Mouse (Mus musculus) lung, adult 2 months (tissue): Measurements from ENCODE around the gene Cops7b. TPM values are rescaled to one million over a fixed set of nuclear protein-coding genes. Genes with fewer than 3 reads are reported as not detected.
A peak's percentile ranks its signal among the peaks of the same experiment; 100 is the strongest.

ENCODE experiments used
- DNase-seq: peaks from one replicate; pipeline ENCODE4 v3.0.0; 2022
- H3K4me1 ChIP-seq: fragments of 200-500 bp; 2 replicates; pipeline ENCODE4 v1.6.1; 2011; ENCODE audit warnings: low read length; ENCODE audit not compliant: control insufficient read depth, insufficient read depth
- H3K4me3 ChIP-seq: fragments of 200-500 bp; replicated peaks from 2 replicates; pipeline ENCODE3; 2011; ENCODE audit warnings: low read depth, mild to moderate bottlenecking, control low read depth, low read length; ENCODE audit errors: extremely low read depth
- CTCF ChIP-seq: fragments of 200-500 bp; IDR thresholded peaks from 2 replicates; pipeline ENCODE4 v1.5.1; 2011; ENCODE audit warnings: mild to moderate bottlenecking, low read length, control low read depth; ENCODE audit not compliant: insufficient read depth
- POLR2A ChIP-seq: fragments of 200-500 bp; IDR thresholded peaks from 2 replicates; pipeline ENCODE4 v1.6.1; 2011; ENCODE audit warnings: low read depth, mild to moderate bottlenecking, control low read depth, low read length, borderline replicate concordance; ENCODE audit errors: extremely low read depth
- WGBS: fragments of 180-500 bp; shearing (Covaris S2); methylation state at CpG from one replicate; pipeline ENCODE4 v1.1.7; 2018; 5-methylcytosine and 5-hydroxymethylcytosine counted together
- polyA plus RNA-seq: library from polyadenylated mRNA; depleted of rRNA; stranded (reverse); fragments of >200 nt; gene quantifications from 2 replicates; pipeline ENCODE4 v1.2.3, GENCODE M21; 2012

The Cops7b gene
- polyA plus RNA-seq, 1 experiment = 30.2 TPM

DNA sequence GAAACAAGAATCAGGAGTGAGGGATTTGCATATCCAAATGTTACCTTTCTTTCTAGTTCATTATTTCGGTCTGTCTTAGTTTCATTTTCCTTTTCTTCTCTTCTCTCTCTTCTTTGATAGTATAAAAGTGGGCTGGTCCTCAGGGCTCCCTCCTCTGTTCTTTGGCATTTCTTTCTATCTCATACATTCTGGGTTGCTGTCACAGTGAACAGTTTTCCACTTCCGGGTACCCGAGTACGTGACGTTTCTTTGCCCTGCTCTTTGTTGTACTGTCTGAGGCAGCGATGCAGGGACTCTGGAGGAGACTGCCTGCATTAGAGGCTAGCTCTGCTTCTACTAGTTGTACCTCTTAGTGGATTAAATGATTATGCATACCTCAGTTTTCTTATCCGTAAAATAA lies 11.8 kb downstream of the Cops7b start:
- TF ChIP-seq CTCF = no peak
- no peak for TF ChIP-seq POLR2A
- Histone ChIP-seq H3K4me1 (peaks cover 3% of the 10 kb centered on the region; the same call in 1 of the 2 replicates), H3K4me3 (no peak overlapping the region)
- WGBS = 81% methylated on average over 7 of the region's 7 CpGs
- no peak for DNase-seq

GRCm38 (mm10) chr1:86595315-86595714 lies 12.6 kb downstream of the Cops7b start:
- DNase-seq = peak; percentile 46
- WGBS = 66% methylated on average over 6 of the region's 6 CpGs
- TF ChIP-seq CTCF (no peak), POLR2A (no peak)

DNA sequence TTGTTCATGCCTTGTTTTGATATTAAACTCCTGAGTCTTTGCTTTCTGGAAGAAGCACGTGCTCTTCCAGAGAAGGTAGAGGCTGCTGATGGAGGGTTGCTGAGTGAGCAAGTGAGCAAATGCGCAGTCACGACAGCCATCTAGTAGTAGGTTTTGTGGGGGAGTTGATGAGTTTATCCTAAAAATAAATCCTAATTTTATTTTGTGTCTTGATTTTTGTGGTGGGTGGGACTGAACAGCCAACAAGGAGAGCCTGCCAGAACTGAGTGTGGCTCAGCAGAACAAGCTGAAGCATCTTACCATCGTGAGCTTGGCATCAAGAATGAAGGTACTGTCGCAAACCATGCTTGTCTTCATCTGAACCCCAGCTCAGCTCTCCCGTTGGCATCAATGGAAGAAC lies 13.8 kb downstream of the Cops7b start:
- H3K4me1 ChIP-seq = peaks cover 3% of the 10 kb centered on the region; the same call in 1 of the 2 replicates
- WGBS = 90% methylated on average over 6 of the region's 6 CpGs
- TF ChIP-seq POLR2A (no peak), CTCF (no peak)
- no peak overlapping the region for H3K4me3 ChIP-seq
- DNase-seq = no peak

More at GRCm38 (mm10) chr1:86595315-86595714, 12.6 kb downstream of the Cops7b start:
- Histone ChIP-seq H3K4me1 (peaks cover 3% of the 10 kb centered on the region; the same call in 1 of the 2 replicates), H3K4me3 (no peak overlapping the region)

DNA sequence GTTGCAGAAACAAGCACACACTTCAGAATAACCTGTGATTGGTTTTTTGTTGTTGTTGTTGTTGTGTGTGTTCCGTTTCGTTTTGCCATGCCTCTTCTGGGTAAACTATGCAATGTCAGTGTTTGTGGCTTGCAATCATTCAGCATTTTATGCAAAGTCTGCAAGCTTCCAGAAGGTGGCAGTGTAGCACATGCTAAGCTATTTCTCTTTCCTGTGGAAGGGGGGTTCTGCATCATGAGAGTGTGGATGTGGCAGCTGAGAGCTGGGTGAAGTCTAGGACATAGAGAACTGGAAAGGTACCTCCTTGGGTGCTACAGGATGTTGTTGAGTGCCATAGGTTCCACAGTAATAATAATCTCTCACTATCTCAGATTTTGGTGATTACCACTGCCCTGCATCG lies 15.8 kb downstream of the Cops7b start:
- 71% methylated on average over 3 of the region's 3 CpGs for WGBS
- TF ChIP-seq CTCF (no peak), POLR2A (no peak)
- Histone ChIP-seq H3K4me1 (peaks cover 3% of the 10 kb centered on the region; the same call in 1 of the 2 replicates), H3K4me3 (no peak overlapping the region)
- no peak for DNase-seq

DNA sequence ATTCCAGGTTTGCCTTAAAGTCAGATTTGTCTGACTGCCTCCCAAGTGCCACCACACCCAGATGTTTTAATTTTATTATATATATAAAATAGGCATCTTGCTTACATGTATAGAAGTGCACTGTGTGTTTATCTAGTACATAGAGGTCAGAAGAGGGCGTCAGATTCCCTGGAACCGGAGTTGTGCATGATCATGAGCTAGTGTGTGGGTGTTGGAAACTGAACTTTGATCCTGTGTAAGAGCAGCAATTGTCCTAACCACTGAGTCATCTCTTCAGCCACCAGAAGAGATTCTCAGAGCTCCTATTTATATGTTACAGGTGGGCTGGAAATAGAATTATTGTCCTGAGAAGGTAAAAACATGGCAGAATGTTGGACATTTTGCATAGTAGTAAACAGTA lies 17.4 kb downstream of the Cops7b start:
- 76% methylated on average over 2 of the region's 2 CpGs for WGBS
- Histone ChIP-seq H3K4me1 (peaks cover 3% of the 10 kb centered on the region; the same call in 1 of the 2 replicates), H3K4me3 (no peak overlapping the region)
- DNase-seq = no peak
- TF ChIP-seq CTCF (no peak), POLR2A (no peak)

DNA sequence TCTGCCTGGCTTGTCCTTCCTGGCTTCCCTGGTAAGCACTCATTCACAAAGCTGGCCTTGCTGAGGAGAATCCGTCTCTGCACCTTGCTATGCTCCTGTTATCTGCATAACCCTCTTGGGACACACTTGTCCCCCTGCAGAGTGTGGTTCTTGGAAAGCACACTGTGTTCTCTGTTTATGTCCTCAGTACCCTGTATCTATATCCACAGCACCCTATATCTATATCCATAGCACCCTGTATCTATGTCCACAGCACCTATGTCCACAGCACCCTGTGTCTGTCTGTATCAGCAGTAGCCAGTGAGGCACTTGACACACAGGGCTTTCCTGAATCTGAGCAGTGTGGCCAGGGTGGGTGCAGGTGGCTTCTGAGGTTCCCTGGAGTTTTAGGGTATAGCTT lies 28.2 kb downstream of the Cops7b start:
- WGBS = 86% methylated on average over 1 of the region's 1 CpGs
- no peak for DNase-seq
- Histone ChIP-seq H3K4me1 (no peaks in the 10 kb centered on the region), H3K4me3 (no peak overlapping the region)
- TF ChIP-seq POLR2A (no peak), CTCF (no peak)

DNA sequence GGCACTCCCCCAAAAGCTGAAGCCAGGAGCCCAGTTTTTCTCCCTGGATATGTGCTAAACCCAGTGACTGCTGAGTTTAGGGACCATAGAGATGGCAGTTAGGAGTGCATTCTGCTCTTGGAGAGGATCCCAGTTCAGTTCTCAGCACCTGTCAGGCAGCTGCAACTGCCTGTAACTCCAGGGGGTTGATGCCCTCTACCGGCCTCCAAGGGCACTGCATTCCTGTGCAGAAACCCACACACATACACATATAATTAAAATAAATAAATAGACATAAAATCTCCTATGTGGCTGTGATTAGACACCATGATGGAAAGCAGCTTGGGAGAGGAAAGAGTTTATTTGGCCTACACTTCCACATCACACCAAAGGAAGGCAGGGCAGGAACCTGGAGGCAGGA lies 29.4 kb downstream of the Cops7b start:
- no peak for DNase-seq
- TF ChIP-seq POLR2A = no peak
- TF ChIP-seq CTCF = no peak
- no peaks in the 10 kb centered on the region for H3K4me1 ChIP-seq
- 61% methylated on average over 1 of the region's 1 CpGs for WGBS
- H3K4me3 ChIP-seq = no peak overlapping the region

DNA sequence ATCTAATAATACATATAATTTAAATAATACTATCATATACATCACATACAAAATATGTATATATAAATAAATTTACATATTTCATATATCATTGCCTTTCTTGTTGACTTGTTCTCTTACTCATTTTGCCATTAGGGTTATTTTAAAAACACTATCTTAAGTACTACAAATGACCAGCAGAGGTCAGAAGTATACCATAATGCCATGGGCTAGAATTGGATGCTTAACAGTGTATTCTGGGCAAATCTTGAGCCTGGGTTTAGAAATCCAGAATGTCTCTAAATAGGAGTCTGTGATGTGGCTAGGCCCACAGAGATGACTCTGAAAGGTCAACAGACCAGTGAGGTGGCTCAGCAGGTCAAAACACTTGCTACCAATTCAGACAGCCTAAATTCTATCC lies 31.6 kb downstream of the Cops7b start:
- H3K4me1 ChIP-seq = no peaks in the 10 kb centered on the region
- no peak for DNase-seq
- TF ChIP-seq POLR2A (no peak), CTCF (peak; percentile 14; the same call in 1 of the 2 replicates)
- H3K4me3 ChIP-seq = no peak overlapping the region

DNA sequence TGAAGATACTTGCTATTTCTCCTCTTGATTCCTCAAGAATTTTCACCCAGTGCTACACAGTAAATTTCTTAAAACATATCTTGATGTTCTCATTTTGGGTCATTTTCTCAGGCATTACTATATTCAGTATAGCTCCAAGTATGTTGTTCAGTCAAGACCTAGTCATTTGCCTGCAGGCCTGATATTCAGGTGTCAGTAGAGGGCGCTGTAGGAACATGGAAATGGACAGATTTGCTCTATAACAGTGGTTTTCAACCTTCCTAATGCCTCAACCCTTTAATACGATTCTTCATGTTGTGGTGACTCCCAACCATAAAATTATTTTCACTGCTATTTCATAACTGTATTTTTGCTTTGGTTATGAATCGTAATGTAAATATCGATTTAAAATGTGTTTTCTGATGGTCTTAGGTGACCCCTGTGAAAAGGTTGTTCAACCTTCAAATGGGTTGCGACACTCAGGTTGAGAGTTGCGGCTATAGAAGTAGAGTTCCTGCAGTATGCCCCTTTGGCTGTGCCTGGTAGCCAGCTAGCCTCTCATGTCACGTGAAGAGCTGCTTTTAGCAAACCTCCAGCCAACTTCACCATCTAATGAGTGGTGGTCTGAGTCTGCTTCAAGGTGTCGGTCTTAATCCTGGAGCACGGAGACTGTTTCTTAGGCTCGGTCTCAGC lies 35.9 kb downstream of the Cops7b start:
- Histone ChIP-seq H3K4me1 (peaks cover 2% of the 10 kb centered on the region; the same call in 1 of the 2 replicates), H3K4me3 (no peak overlapping the region)
- 59% methylated on average over 10 of the region's 10 CpGs for WGBS
- DNase-seq = peak; percentile 13
- peak; percentile 48; the same call in 1 of the 2 replicates for TF ChIP-seq CTCF
- no peak for TF ChIP-seq POLR2A

DNA sequence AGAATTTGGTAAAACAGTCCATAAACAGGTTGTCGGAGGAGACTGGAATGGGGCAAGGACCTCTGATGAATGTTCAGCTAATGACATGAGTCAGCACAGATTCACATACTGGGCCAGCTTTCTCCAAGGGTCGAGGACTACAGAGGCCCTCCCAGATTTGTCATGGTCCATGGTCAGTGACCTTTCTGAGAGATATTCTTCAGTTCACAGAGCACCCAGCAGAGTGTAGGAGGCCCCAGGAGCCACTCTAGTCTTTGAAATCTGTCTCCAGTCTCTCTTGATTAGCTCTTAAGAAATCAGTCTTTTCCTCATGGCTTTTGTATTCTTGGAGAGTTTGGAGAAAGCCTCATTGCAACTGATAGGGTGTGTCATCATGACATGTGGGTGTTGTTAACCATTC lies 39.6 kb downstream of the Cops7b start:
- no peak for DNase-seq
- 78% methylated on average over 2 of the region's 2 CpGs for WGBS
- TF ChIP-seq CTCF = no peak
- no peak for TF ChIP-seq POLR2A
- Histone ChIP-seq H3K4me3 (no peak overlapping the region), H3K4me1 (peaks cover 2% of the 10 kb centered on the region; the same call in 1 of the 2 replicates)
